ENCODE assay signal across 8 mouse cellular contexts in genomic region chr13:37993704-37994404, GRCm38 (mm10). TPM values are rescaled to one million over a fixed set of nuclear protein-coding genes. Genes with fewer than 3 reads are reported as not detected.
A peak's percentile ranks its signal among the peaks of the same experiment; 100 is the strongest.
DNase-seq lines count a peak whose midpoint lies in the region; ATAC-seq and TF ChIP-seq lines count a peak whose summit lies in the region.

Gene Ssr1 (minus strand): TSS chr13:37994217.

- H3K4me3 ChIP-seq in forebrain, embryonic 10.5 days = peak within 1 kb of the TSS; percentile 94
- peak within 1 kb of the TSS; percentile 86 for H3K4me3 ChIP-seq in heart, embryonic 15.5 days
- peak within 1 kb of the TSS; percentile 75 to 93 for H3K4me3 ChIP-seq in liver, embryonic 14.5 days (ENCODE audit: insufficient read depth in 1 of 2, low read depth in 2 of 2, low read length in 2 of 2)
- peak within 1 kb of the TSS; percentile 93 for H3K4me3 ChIP-seq in neural tube, embryonic 11.5 days (ENCODE audit: low read depth, low read length)
- H3K4me3 ChIP-seq in stomach, postnatal 0 days (ENCODE audit: low read depth, low read length) = peak within 1 kb of the TSS; percentile 99

- peaks cover 30% of the 10 kb centered on the region for H3K36me3 ChIP-seq in forebrain, embryonic 10.5 days (replicated peaks)
- H3K36me3 ChIP-seq in heart, embryonic 15.5 days = peaks cover 20% of the 10 kb centered on the region
- H3K36me3 ChIP-seq in liver, embryonic 14.5 days (replicated peaks; ENCODE audit: control insufficient read depth, insufficient read depth, low read depth) = peaks cover 29% of the 10 kb centered on the region
- H3K36me3 ChIP-seq in neural tube, embryonic 11.5 days (ENCODE audit: control insufficient read depth, insufficient read depth, low read length) = peaks cover 6% of the 10 kb centered on the region
- H3K36me3 ChIP-seq in stomach, postnatal 0 days (ENCODE audit: control insufficient read depth, insufficient read depth, low read length) = peaks cover 13% of the 10 kb centered on the region

- peaks cover 18% of the 10 kb centered on the region for H3K4me1 ChIP-seq in forebrain, embryonic 10.5 days
- peaks cover 8% of the 10 kb centered on the region; the same call in 1 of the 2 replicates for H3K4me1 ChIP-seq in heart, embryonic 15.5 days (replicated peaks)
- peaks cover 5 to 17% of the 10 kb centered on the region in 2 experiments for H3K4me1 ChIP-seq in liver, embryonic 14.5 days (replicated peaks; ENCODE audit: control insufficient read depth in 2 of 2, insufficient read depth in 2 of 2, low read length in 1 of 2)
- H3K4me1 ChIP-seq in neural tube, embryonic 11.5 days (ENCODE audit: control insufficient read depth, insufficient read depth, low read length) = peaks cover 7% of the 10 kb centered on the region; the same call in 1 of the 2 replicates
- H3K4me1 ChIP-seq in stomach, postnatal 0 days (replicated peaks; ENCODE audit: control insufficient read depth, insufficient read depth) = no peaks in the 10 kb centered on the region

- H3K27me3 ChIP-seq in forebrain, embryonic 10.5 days (ENCODE audit: poor library complexity, severe bottlenecking) = no peaks in the 10 kb centered on the region
- no peaks in the 10 kb centered on the region for H3K27me3 ChIP-seq in heart, embryonic 15.5 days
- H3K27me3 ChIP-seq in liver, embryonic 14.5 days (ENCODE audit: control insufficient read depth, insufficient read depth, low read length) = no peaks in the 10 kb centered on the region
- no peaks in the 10 kb centered on the region for H3K27me3 ChIP-seq in neural tube, embryonic 11.5 days (ENCODE audit: control insufficient read depth, insufficient read depth, low read length)
- no peaks in the 10 kb centered on the region for H3K27me3 ChIP-seq in stomach, postnatal 0 days (ENCODE audit: control insufficient read depth, insufficient read depth, low read length)

- peak within 1 kb of the TSS; percentile 98 for H3K27ac ChIP-seq in forebrain, embryonic 10.5 days
- peak within 1 kb of the TSS; percentile 94 for H3K27ac ChIP-seq in heart, embryonic 15.5 days
- H3K27ac ChIP-seq in liver, embryonic 14.5 days = peak within 1 kb of the TSS; percentile 70
- peak within 1 kb of the TSS; percentile 81 for H3K27ac ChIP-seq in neural tube, embryonic 11.5 days (ENCODE audit: low read depth, low read length)
- peak within 1 kb of the TSS; percentile 96 for H3K27ac ChIP-seq in stomach, postnatal 0 days (replicated peaks)

- DNase-seq in CD8-positive naive resting alpha-beta T cell, adult 2 months (ENCODE audit: low read depth in 2 of 2, low spot score in 2 of 2) = peak; percentile 91 to 92
- DNase-seq in c-Kit-positive CD71-negative TER-119-negative erythroid progenitor cells, embryonic 14.5 days (ENCODE audit: low read depth) = peak; percentile 87
- DNase-seq in forebrain, embryonic 10.5 days (ENCODE audit: extremely low spot score, low spot score) = peak; percentile 92
- peak; percentile 98 for DNase-seq in kidney, postnatal 25 days
- DNase-seq in liver, embryonic 14.5 days (ENCODE audit: low read depth in 3 of 3, low spot score in 3 of 3) = peak; percentile 85 to 94 (median 91)
- peak; percentile 99 for DNase-seq in neural tube, embryonic 11.5 days (ENCODE audit: low spot score)
- peak; percentile 97 for DNase-seq in stomach, postnatal 0 days (ENCODE audit: low spot score)

- TF ChIP-seq EP300 in liver, embryonic 14.5 days (IDR thresholded peaks at IDR 0.05; ENCODE audit: low read depth) = peak; percentile 59
- TF ChIP-seq EP300 in stomach, postnatal 0 days (optimal IDR thresholded peaks at IDR 0.05) = no peak

- peak within 1 kb of the TSS; percentile 77 for H3K4me2 ChIP-seq in heart, embryonic 15.5 days
- H3K4me2 ChIP-seq in liver, embryonic 14.5 days (ENCODE audit: low read depth) = peak within 1 kb of the TSS; percentile 69
- peak within 1 kb of the TSS; percentile 83 for H3K4me2 ChIP-seq in neural tube, embryonic 11.5 days (ENCODE audit: low read depth)
- peak within 1 kb of the TSS; percentile 70 for H3K4me2 ChIP-seq in stomach, postnatal 0 days (replicated peaks; ENCODE audit: low read depth)

- peak within 1 kb of the TSS; percentile 99 for H3K9ac ChIP-seq in heart, embryonic 15.5 days
- peak within 1 kb of the TSS; percentile 93 for H3K9ac ChIP-seq in liver, embryonic 14.5 days (replicated peaks)
- H3K9ac ChIP-seq in neural tube, embryonic 11.5 days (ENCODE audit: low read length) = peak within 1 kb of the TSS; percentile 81
- peak within 1 kb of the TSS; percentile 94 for H3K9ac ChIP-seq in stomach, postnatal 0 days (ENCODE audit: low read length)

- under 1% methylated on average over 86 of the region's 89 CpGs for WGBS in forebrain, embryonic 10.5 days
- under 1% methylated on average over 89 of the region's 89 CpGs for WGBS in heart, embryonic 15.5 days
- WGBS in liver, embryonic 14.5 days (ENCODE audit: insufficient replicate concordance) = under 1% methylated on average over 88 of the region's 89 CpGs
- WGBS in neural tube, embryonic 11.5 days = under 1% methylated on average over 70 of the region's 89 CpGs
- WGBS in stomach, postnatal 0 days = under 1% methylated on average over 81 of the region's 89 CpGs

- H3K9me3 ChIP-seq in forebrain, embryonic 10.5 days = no peaks in the 10 kb centered on the region
- H3K9me3 ChIP-seq in heart, embryonic 15.5 days (replicated peaks) = no peaks in the 10 kb centered on the region
- H3K9me3 ChIP-seq in liver, embryonic 14.5 days (ENCODE audit: control insufficient read depth, low read length) = no peaks in the 10 kb centered on the region
- H3K9me3 ChIP-seq in neural tube, embryonic 11.5 days (ENCODE audit: control insufficient read depth, low read length) = no peaks in the 10 kb centered on the region
- H3K9me3 ChIP-seq in stomach, postnatal 0 days (ENCODE audit: control insufficient read depth, low read length) = no peaks in the 10 kb centered on the region

- peak; percentile 98 for ATAC-seq in heart, embryonic 15.5 days (replicated peaks; ENCODE audit: insufficient number of reproducible peaks, insufficient read depth, low FRiP score, low read depth)
- peak; percentile 96 for ATAC-seq in liver, embryonic 14.5 days (ENCODE audit: insufficient read depth)
- peak; percentile 98 for ATAC-seq in neural tube, embryonic 11.5 days (ENCODE audit: insufficient read depth, low FRiP score, low TSS enrichment)
- peak; percentile 96 for ATAC-seq in stomach, postnatal 0 days (ENCODE audit: low FRiP score, low TSS enrichment)

- TF ChIP-seq CTCF in liver, embryonic 14.5 days (IDR thresholded peaks at IDR 0.05; ENCODE audit: low read depth) = no peak
- no peak for TF ChIP-seq CTCF in stomach, postnatal 0 days (IDR thresholded peaks at IDR 0.05; ENCODE audit: low read depth)

RNA-seq across cellular contexts. Expression of gene Ssr1, which starts in this region (rescaled TPM):
- 117 and 126 TPM in 2 replicates for polyA plus RNA-seq in forebrain, embryonic 10.5 days (2016; fragmentation: Nextera tagmentation; extraction: Ambion mirVana)
- polyA plus RNA-seq in heart, embryonic 15.5 days (2015; fragmentation: Nextera tagmentation; extraction: Ambion mirVana) = 78.6 and 79.1 TPM in 2 replicates
- polyA plus RNA-seq in liver, embryonic 14.5 days (2012; rRNA removed) = 7.5 and 17.0 TPM in 2 replicates
- polyA plus RNA-seq in liver, embryonic 14.5 days (2014; fragmentation: Nextera tagmentation; extraction: Ambion mirVana) = 71.9 and 74.3 TPM in 2 replicates
- polyA plus RNA-seq in neural tube, embryonic 11.5 days (2014; fragmentation: Nextera tagmentation; extraction: Ambion mirVana) = 104 and 116 TPM in 2 replicates
- polyA plus RNA-seq in stomach, postnatal 0 days (2015; fragmentation: Nextera tagmentation; extraction: Ambion mirVana) = 76.8 and 85.8 TPM in 2 replicates

Comparison
In these comparisons a context has a peak if more than half of its experiments do, and no peak if none do; other contexts are left out.
1. Peak in every context shown above with its lines: DNase-seq, ATAC-seq, H3K4me3 ChIP-seq and H3K27ac ChIP-seq.